Comparison of ENCODE assay signal across 11 mouse cellular contexts in the genomic region with DNA sequence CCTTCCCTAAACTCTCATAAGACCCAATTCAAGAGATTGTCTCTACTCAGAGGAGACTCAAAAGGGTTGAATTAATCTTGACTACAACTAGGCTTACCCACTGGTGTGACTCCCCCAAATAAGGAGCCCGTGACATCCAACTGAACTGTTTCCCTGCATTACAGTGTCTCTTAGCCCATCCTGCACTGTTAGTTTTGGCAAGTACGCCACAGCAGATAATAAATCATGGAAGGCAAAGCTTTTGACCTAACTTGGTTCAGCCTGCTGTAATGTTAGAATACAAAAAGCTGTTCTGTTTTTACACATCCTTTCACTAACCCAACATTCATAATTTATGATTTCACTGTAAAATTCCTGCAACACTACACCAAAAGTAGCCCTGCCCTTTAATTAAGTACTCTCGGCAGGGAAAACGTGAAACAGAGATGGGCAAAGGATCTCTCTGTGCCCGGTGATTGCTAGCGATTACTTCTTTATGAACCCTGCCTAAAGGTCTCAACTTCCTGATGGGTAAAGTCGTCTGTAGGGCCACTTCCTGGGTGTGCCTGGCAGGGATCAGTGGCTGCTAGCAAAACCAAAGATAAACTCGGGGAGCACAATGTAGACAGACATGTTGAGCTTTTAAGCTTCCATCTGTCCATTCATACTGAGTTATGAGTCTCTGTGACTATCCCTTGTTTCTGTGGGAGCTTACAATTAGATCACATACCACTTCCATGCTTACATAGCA.
DNase-seq lines count a peak whose midpoint lies in the region; ATAC-seq and TF ChIP-seq lines count a peak whose summit lies in the region.
"Had no signal": no experiment of that assay in that cellular context is flagged by ENCODE, and none has a peak within 500 bp of the region (broad histone marks: within the 10 kb centered on the region; RNA-seq: fewer than 3 reads in every experiment).

No protein-coding gene starts in this region.

- no peak for TF ChIP-seq POLR2A in MEL (IDR thresholded peaks at IDR 0.05; ENCODE audit: control insufficient read depth in 1 of 2, insufficient read depth in 1 of 2, low read depth in 1 of 2, low read length in 2 of 2, poor library complexity in 1 of 2)

- no peak overlapping the region for H3K4me2 ChIP-seq in heart, embryonic 13.5 days
- no peak overlapping the region for H3K4me2 ChIP-seq in intestine, embryonic 16.5 days (ENCODE audit: low read depth, low read length)
- no peak overlapping the region for H3K4me2 ChIP-seq in limb, embryonic 13.5 days (replicated peaks)

- TF ChIP-seq RAD21 in MEL (IDR thresholded peaks at IDR 0.05; ENCODE audit: low read depth, low read length), result no peak

- H3K9ac ChIP-seq in heart, embryonic 13.5 days, result no peak overlapping the region
- H3K9ac ChIP-seq in MEL (ENCODE audit: control insufficient read depth, low read depth, low read length, poor library complexity, severe bottlenecking), result no peak overlapping the region
- no peak overlapping the region for H3K9ac ChIP-seq in intestine, embryonic 16.5 days (ENCODE audit: low read depth, low read length)
- no peak overlapping the region for H3K9ac ChIP-seq in limb, embryonic 13.5 days
- H3K9ac ChIP-seq: liver, postnatal 0 days had no signal

- H3K27ac ChIP-seq in heart, embryonic 13.5 days (replicated peaks), result peak overlapping the region; percentile 86
- H3K27ac ChIP-seq in MEL (ENCODE audit: control insufficient read depth, low read depth, low read length), result no peak overlapping the region
- peak overlapping the region; percentile 78 for H3K27ac ChIP-seq in intestine, embryonic 16.5 days (ENCODE audit: low read length)
- peak overlapping the region; percentile 16; the same call in 1 of the 2 replicates for H3K27ac ChIP-seq in limb, embryonic 13.5 days
- H3K27ac ChIP-seq: forebrain, embryonic 10.5 days had no signal

- no peaks in the 10 kb centered on the region for H3K79me2 ChIP-seq in MEL (ENCODE audit: control insufficient read depth, insufficient read depth, low read length, poor library complexity)

- intact Hi-C loops in heart, postnatal 36 days (cut with DNase I), result no loop called here

- no peak for DNase-seq in heart, postnatal 36 days
- DNase-seq in MEL (ENCODE audit: low read depth, low spot score), result peak; percentile 19
- DNase-seq in cerebellum, postnatal 36 days, result no peak
- no peak for DNase-seq in thymus, postnatal 10 days (ENCODE audit: low spot score in 2 of 2)
- no peak for DNase-seq in spleen, postnatal 10 days (ENCODE audit: low spot score in 2 of 2)
- DNase-seq: liver, postnatal 0 days had no signal

- no peak for TF ChIP-seq CTCF in MEL (IDR thresholded peaks at IDR 0.05 in 2 of 3, conservative IDR thresholded peaks at IDR 0.05 in 1 of 3; ENCODE audit: control insufficient read depth in 1 of 3, insufficient read depth in 1 of 3, low read depth in 2 of 3, low read length in 3 of 3, poor library complexity in 1 of 3, severe bottlenecking in 1 of 3)

- H3K4me3 ChIP-seq in heart, embryonic 13.5 days, result no peak overlapping the region
- no peak overlapping the region for H3K4me3 ChIP-seq in MEL (ENCODE audit: control insufficient read depth in 1 of 2, insufficient read depth in 1 of 2, low read depth in 2 of 2, low read length in 2 of 2)
- H3K4me3 ChIP-seq in intestine, embryonic 16.5 days (ENCODE audit: low read length), result no peak overlapping the region
- H3K4me3 ChIP-seq in limb, embryonic 13.5 days, result no peak overlapping the region
- H3K4me3 ChIP-seq: forebrain, embryonic 10.5 days had no signal

- peaks cover 50% of the 10 kb centered on the region for H3K4me1 ChIP-seq in heart, embryonic 13.5 days
- peaks cover 0 to 3% of the 10 kb centered on the region in 2 experiments; a peak in 1 of 4 replicates for H3K4me1 ChIP-seq in MEL (ENCODE audit: control insufficient read depth in 1 of 2, insufficient read depth in 2 of 2, low read length in 2 of 2)
- H3K4me1 ChIP-seq in intestine, embryonic 16.5 days (ENCODE audit: control insufficient read depth, insufficient read depth, low read length), result peaks cover 22% of the 10 kb centered on the region
- peaks cover 43% of the 10 kb centered on the region for H3K4me1 ChIP-seq in limb, embryonic 13.5 days
- H3K4me1 ChIP-seq: forebrain, embryonic 10.5 days had no signal

- no peaks in the 10 kb centered on the region for H3K27me3 ChIP-seq in heart, embryonic 13.5 days (replicated peaks)
- H3K27me3 ChIP-seq in MEL (ENCODE audit: control insufficient read depth in 1 of 2, insufficient read depth in 2 of 2, low read length in 2 of 2), result no peaks in the 10 kb centered on the region
- H3K27me3 ChIP-seq in intestine, embryonic 16.5 days (replicated peaks; ENCODE audit: control insufficient read depth, insufficient read depth, low read length), result no peaks in the 10 kb centered on the region
- H3K27me3 ChIP-seq in limb, embryonic 13.5 days, result no peaks in the 10 kb centered on the region

- WGBS in heart, embryonic 13.5 days, result 47% methylated on average over 8 of the region's 8 CpGs
- WGBS in intestine, embryonic 16.5 days, result 34% methylated on average over 8 of the region's 8 CpGs
- WGBS in limb, embryonic 13.5 days, result 25% methylated on average over 8 of the region's 8 CpGs

- no peak for ATAC-seq in heart, embryonic 13.5 days (ENCODE audit: extremely low read depth, insufficient number of reproducible peaks, low FRiP score, low TSS enrichment)
- no peak for ATAC-seq in intestine, embryonic 16.5 days
- no peak for ATAC-seq in limb, embryonic 13.5 days (ENCODE audit: low FRiP score, low read depth)
- ATAC-seq: hindbrain, embryonic 16.5 days; liver, postnatal 0 days had no signal

- no peaks in the 10 kb centered on the region for H3K9me3 ChIP-seq in heart, embryonic 13.5 days
- no peaks in the 10 kb centered on the region for H3K9me3 ChIP-seq in MEL (replicated peaks; ENCODE audit: insufficient read depth, low read length)
- H3K9me3 ChIP-seq in intestine, embryonic 16.5 days (ENCODE audit: control insufficient read depth, low read length), result no peaks in the 10 kb centered on the region
- no peaks in the 10 kb centered on the region for H3K9me3 ChIP-seq in limb, embryonic 13.5 days
- H3K9me3 ChIP-seq: forebrain, embryonic 10.5 days had no signal

- 0 out of 2 replicates have a peak, but pooled peaks cover 8% of the 10 kb centered on the region for H3K36me3 ChIP-seq in heart, embryonic 13.5 days
- no peaks in the 10 kb centered on the region; a peak in 1 of 4 replicates for H3K36me3 ChIP-seq in MEL (ENCODE audit: control insufficient read depth in 1 of 2, insufficient read depth in 2 of 2, low read length in 2 of 2)
- H3K36me3 ChIP-seq in intestine, embryonic 16.5 days (ENCODE audit: control insufficient read depth, insufficient read depth, low read length), result no peaks in the 10 kb centered on the region
- no peaks in the 10 kb centered on the region for H3K36me3 ChIP-seq in limb, embryonic 13.5 days

- no peak for TF ChIP-seq EP300 in MEL (IDR thresholded peaks at IDR 0.05; ENCODE audit: low read depth in 1 of 2, low read length in 2 of 2)

TF ChIP-seq in MEL, 35 proteins besides CTCF, POLR2A, EP300 and RAD21:
- TF ChIP-seq POLR2AphosphoS5 (IDR thresholded peaks at IDR 0.05; ENCODE audit: borderline replicate concordance, low read depth, low read length), result no peak
- TF ChIP-seq ELF1 (IDR thresholded peaks at IDR 0.05; ENCODE audit: low read depth, low read length), result 0 out of 2 replicates have a peak, but pooled peaks have one; percentile 16
